Mouse (Mus musculus) liver, embryonic 14.5 days (tissue): Measurements from ENCODE around the gene Kcnk5.

Experiments
- CTCF ChIP-seq: IDR thresholded peaks from 2 replicates; pipeline ENCODE4 v1.5.1; 2016; ENCODE audit warnings: antibody characterized with exemption, low read depth, control low read depth
- EP300 ChIP-seq: IDR thresholded peaks from 2 replicates; pipeline ENCODE4 v1.6.1; 2016; ENCODE audit warnings: antibody characterized with exemption, low read depth

DNA sequence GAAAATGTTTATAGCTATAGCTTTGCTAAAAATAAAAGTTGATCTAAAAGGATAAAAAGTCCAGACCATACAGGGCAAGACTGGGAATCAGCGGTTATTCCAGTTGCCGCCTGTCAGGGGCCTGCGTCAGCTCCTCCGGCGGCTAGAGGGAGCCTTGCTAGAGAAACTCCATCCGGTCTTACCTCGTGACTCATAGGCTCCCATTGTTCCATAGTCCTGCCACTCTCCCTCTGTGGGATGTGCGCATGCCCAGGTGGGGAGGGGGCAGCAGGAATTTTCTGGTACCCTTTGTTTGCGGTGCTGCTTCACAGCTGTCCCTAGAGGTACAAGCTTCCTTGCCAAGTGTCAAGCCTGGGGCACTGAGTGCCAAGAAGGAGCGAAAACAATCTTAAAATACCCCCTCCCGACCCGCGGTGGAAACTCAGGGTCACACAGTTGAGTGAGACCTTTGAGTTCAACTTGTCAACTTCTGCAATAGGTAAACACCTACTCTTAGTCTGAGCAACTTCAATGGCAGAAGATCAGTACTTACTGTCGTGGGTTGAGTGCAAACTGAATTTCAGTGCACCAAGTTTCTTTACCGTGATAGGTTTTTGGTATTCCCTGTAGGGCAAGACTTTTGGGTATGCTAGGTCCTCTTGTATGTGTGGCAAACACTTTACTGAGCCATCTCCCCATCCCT lies 54.1 kb downstream of the Kcnk5 start:
- TF ChIP-seq CTCF (no peak), EP300 (no peak)
